Mouse (Mus musculus) liver, embryonic 13.5 days (tissue): ENCODE measurements around the gene Gm44502. TPM values are rescaled to one million over a fixed set of nuclear protein-coding genes. Genes with fewer than 3 reads are reported as not detected.
"Not testable (repeated sequence)": the region's sequence is repeated elsewhere in the genome, so short reads cannot be mapped to it uniquely, and the experiment has no call there.

Source experiments
- ATAC-seq: fragments of 200-750 bp; cut with Nextera tagmentation; 2 replicates; pipeline ENCODE4 v1.8.0; 2017; ENCODE audit warnings: low read depth, mild to moderate bottlenecking, moderate number of reproducible peaks, moderate library complexity
- DNase-seq: peaks from one replicate; pipeline ENCODE4 v3.0.0; 2022
- H3K27ac ChIP-seq: fragments of 300-500 bp; sonication (generic); 2 replicates; pipeline ENCODE4 v1.5.1; 2015; ENCODE audit warnings: moderate library complexity, mild to moderate bottlenecking, inconsistent platforms
- H3K27me3 ChIP-seq: fragments of 300-500 bp; sonication (generic); 2 replicates; pipeline ENCODE4 v1.6.1; 2015; ENCODE audit warnings: mild to moderate bottlenecking, inconsistent platforms
- H3K36me3 ChIP-seq: fragments of 300-500 bp; sonication (generic); 2 replicates; pipeline ENCODE4 v1.6.1; 2015; ENCODE audit warnings: mild to moderate bottlenecking, inconsistent platforms
- H3K4me1 ChIP-seq: fragments of 300-500 bp; sonication (generic); replicated peaks from 2 replicates; pipeline ENCODE4 v1.6.1; 2015; ENCODE audit warnings: inconsistent platforms
- H3K4me2 ChIP-seq: fragments of 300-500 bp; sonication (generic); 2 replicates; pipeline ENCODE4 v1.6.1; 2015; ENCODE audit warnings: inconsistent platforms, mild to moderate bottlenecking, moderate library complexity
- H3K4me3 ChIP-seq: fragments of 300-500 bp; sonication (generic); replicated peaks from 2 replicates; pipeline ENCODE4 v1.5.1; 2015; ENCODE audit warnings: mild to moderate bottlenecking, inconsistent platforms
- H3K9ac ChIP-seq: fragments of 300-500 bp; sonication (generic); 2 replicates; pipeline ENCODE4 v1.6.1; 2015; ENCODE audit warnings: mild to moderate bottlenecking, inconsistent platforms
- H3K9me3 ChIP-seq: fragments of 300-500 bp; sonication (generic); replicated peaks from 2 replicates; pipeline ENCODE4 v1.6.1; 2016; ENCODE audit warnings: inconsistent platforms
- WGBS: fragments of 180-500 bp; shearing (Covaris S2); methylation state at CpG from one replicate; pipeline ENCODE4 v1.1.7; 2015; ENCODE audit not compliant: insufficient replicate concordance; 5-methylcytosine and 5-hydroxymethylcytosine counted together
- polyA plus RNA-seq: library from polyadenylated mRNA; unstranded; fragments of >200 nt; fragmentation: Nextera tagmentation; extraction: Ambion mirVana; gene quantifications from 2 replicates; pipeline ENCODE4 v1.2.1, GENCODE M21; 2015

The Gm44502 gene
- polyA plus RNA-seq, 1 experiment from 2014 or later, result 0.13 TPM

DNA sequence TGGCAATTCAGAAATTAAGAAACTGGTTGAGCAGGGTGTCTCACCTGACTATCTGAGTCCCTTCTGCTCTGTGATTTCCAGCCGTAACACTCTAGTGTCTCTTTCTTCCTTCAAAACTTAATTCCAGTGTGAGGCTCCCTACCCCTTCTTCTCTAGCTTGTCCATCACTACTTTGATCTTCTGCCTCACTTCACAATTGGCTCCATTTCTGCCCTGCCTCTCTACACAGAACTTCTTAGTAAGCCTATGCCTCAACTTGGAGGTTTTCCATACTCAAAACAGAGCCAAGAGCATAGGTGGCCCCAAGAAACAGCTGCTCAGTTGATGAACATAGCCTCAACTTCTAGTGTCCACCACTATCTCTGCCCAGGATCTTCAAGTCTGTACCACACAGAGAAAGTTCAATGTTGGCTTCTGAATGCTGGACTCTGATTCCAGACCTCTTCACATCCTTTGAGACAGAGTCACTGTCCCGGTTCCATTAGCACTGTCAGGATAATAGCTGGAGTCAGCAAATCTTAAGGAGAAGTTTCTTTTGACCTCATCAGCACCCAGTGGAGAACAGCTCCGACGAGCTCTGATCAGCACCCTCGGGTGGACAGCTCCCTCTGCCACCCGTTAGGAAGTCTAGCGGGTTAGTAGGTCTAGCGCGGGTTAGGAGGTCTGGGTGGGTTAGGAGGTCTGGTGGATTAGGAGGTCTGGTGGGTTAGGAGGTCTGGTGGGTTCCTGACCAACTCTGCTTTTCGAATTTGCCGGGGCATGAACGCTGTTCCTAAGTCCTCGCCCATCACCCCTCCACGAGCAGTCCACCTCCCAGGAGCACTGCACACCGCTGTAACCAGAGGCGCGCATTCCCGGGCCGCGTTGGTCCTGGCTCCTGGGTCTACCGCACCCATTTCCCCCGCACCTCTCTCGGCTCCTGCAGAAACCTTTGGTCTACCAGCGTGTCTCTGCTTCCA, 23.7 kb upstream of the Gm44502 start:
- no peak overlapping the region for H3K9ac ChIP-seq
- DNase-seq, result peak; percentile 48
- peaks cover 63% of the 10 kb centered on the region for H3K27me3 ChIP-seq
- peak overlapping the region; percentile 58 for H3K4me2 ChIP-seq
- H3K4me1 ChIP-seq, result peaks cover 11% of the 10 kb centered on the region
- no peaks in the 10 kb centered on the region for H3K9me3 ChIP-seq
- H3K27ac ChIP-seq, result no peak overlapping the region
- H3K36me3 ChIP-seq, result no peaks in the 10 kb centered on the region
- ATAC-seq, result peak; percentile 41; the same call in 1 of the 2 replicates
- whole genome bisulfite sequencing, result 4% methylated on average over 24 of the region's 24 CpGs
- peak overlapping the region; percentile 46; the same call in 1 of the 2 replicates for H3K4me3 ChIP-seq

DNA sequence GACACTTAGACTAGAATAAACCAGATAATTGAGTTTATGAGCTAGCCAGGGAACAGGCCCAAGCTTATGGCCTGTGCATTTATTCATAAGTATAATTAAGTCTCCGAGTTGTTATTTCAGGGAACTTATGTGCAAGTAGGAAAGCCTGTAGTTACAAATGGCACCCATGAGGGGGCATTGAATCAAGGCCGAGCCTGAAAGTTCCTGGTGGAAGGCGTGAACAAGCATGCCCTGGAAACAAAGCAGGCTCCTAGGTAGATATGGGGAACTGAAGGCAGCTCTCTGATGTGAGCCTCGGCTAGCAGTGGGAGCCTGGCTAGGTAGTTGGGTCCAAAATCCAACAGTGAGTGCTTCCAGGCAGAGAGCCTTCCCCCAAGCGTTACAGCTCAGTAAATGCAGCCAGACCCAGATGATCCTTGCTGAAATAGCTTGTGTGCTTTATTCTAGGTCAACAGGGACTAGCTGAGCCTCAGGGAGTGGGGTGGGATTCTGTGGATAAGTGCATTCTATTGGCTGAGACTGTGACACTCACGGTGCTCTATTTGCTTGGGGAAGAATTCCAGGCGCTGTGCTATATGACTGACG, 13.1 kb upstream of the Gm44502 start:
- DNase-seq, result no peak
- Histone ChIP-seq H3K27ac (no peak overlapping the region), H3K4me3 (no peak overlapping the region), H3K9me3 (no peaks in the 10 kb centered on the region), H3K36me3 (no peaks in the 10 kb centered on the region), H3K27me3 (no peaks in the 10 kb centered on the region), H3K4me2 (no peak overlapping the region), H3K9ac (no peak overlapping the region), H3K4me1 (no peaks in the 10 kb centered on the region)
- WGBS, result 34% methylated on average over 8 of the region's 8 CpGs
- ATAC-seq, result no peak

DNA sequence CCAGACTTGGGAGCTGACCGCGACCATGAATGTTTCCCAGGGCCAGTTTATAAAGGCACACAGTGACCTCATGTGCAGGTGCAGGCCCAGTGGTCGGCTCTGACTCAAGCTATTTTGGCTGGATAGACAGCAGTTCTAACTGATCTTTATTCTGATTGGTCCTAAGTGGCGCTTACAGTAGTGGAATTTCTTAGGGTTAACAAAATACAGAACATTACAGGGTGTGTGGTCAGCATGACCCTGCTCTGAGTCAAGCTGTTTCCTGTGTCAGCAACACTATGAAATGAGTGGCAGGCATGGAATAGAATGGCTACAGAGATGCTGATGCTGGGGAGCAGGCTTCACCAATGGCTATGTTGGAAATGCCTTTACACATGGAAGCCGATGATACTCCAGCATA, 6.4 kb upstream of the Gm44502 start:
- Histone ChIP-seq H3K9me3 (no peaks in the 10 kb centered on the region), H3K4me2 (no peak overlapping the region), H3K27ac (no peak overlapping the region), H3K4me1 (peaks cover 19% of the 10 kb centered on the region), H3K4me3 (no peak overlapping the region), H3K36me3 (no peaks in the 10 kb centered on the region), H3K27me3 (no peaks in the 10 kb centered on the region), H3K9ac (no peak overlapping the region)
- ATAC-seq, result no peak
- no peak for DNase-seq
- 74% methylated on average over 5 of the region's 5 CpGs for WGBS

DNA sequence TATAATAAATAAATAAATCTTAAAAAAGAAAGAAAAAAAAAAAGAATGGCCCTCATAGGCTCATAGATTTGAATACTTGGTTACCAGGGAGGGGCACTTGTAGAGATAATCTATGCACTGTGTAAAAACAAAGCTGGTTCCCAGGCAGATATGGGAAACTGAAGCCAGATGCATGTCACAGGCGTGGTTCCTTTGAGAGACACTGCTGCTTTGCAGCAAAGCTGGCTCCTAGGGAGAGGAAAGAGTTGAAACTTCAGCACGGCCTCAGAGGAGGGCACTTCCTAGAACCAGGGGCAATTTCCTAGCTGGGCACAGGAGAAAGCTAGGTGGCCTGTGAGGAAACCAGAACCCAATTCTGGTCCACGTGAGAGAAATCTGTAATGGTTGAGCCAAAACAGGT, 4.6 kb upstream of the Gm44502 start:
- no peak for DNase-seq
- ATAC-seq, result no peak
- Histone ChIP-seq H3K4me3 (no peak overlapping the region), H3K27me3 (no peaks in the 10 kb centered on the region), H3K9ac (no peak overlapping the region), H3K9me3 (no peaks in the 10 kb centered on the region), H3K36me3 (no peaks in the 10 kb centered on the region), H3K4me1 (peaks cover 29% of the 10 kb centered on the region), H3K4me2 (no peak overlapping the region), H3K27ac (no peak overlapping the region)
- 51% methylated on average over 3 of the region's 3 CpGs for WGBS

DNA sequence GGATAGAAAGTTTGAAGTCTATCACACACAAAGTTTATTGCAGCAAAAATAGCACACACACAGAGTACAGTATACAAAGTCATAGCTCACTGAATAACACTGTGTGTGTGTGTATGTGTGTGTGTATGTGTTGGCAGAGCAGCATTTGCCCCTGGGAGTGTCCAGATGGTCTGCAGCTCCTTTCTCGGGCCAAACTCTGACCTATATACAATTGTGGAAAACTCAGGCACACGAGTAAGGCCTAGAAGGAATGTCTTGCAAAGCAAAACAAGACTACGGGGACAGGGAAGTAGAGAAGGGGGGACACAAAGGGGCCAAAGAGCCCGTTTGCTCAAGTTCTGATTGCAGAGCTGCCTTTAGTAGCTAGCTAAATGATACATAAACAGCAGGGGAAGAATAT, 3.5 kb upstream of the Gm44502 start:
- Histone ChIP-seq H3K4me1 (peaks cover 40% of the 10 kb centered on the region), H3K4me3 (no peak overlapping the region), H3K36me3 (peaks cover 3% of the 10 kb centered on the region), H3K9ac (no peak overlapping the region), H3K9me3 (no peaks in the 10 kb centered on the region), H3K4me2 (no peak overlapping the region), H3K27me3 (no peaks in the 10 kb centered on the region), H3K27ac (no peak overlapping the region)
- DNase-seq, result no peak
- no peak for ATAC-seq
- 63% methylated on average over 4 of the region's 4 CpGs for WGBS

DNA sequence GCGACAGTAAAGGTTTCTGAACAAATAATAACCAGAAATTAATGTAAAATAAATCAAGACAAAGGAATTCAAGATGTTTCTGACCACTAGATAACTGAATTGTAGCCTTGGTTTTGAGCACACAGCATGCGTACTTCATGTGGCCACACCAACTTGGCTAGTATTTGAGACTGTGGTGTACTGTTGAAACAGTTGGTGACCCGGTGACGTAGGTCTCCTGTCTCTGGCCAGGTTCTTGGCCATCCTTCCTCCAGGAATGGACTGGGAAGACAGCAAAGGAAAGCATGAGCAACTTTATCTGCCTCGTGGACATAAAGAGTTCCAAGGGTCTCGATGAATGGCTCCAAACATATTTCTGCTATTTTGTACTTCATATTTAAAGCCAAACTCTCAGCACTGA, 2.3 kb upstream of the Gm44502 start:
- 84% methylated on average over 6 of the region's 6 CpGs for WGBS
- Histone ChIP-seq H3K27ac (no peak overlapping the region), H3K4me3 (no peak overlapping the region), H3K9ac (no peak overlapping the region), H3K27me3 (no peaks in the 10 kb centered on the region), H3K4me2 (no peak overlapping the region), H3K4me1 (peaks cover 47% of the 10 kb centered on the region), H3K36me3 (peaks cover 14% of the 10 kb centered on the region), H3K9me3 (no peaks in the 10 kb centered on the region)
- DNase-seq, result no peak
- ATAC-seq, result no peak

DNA sequence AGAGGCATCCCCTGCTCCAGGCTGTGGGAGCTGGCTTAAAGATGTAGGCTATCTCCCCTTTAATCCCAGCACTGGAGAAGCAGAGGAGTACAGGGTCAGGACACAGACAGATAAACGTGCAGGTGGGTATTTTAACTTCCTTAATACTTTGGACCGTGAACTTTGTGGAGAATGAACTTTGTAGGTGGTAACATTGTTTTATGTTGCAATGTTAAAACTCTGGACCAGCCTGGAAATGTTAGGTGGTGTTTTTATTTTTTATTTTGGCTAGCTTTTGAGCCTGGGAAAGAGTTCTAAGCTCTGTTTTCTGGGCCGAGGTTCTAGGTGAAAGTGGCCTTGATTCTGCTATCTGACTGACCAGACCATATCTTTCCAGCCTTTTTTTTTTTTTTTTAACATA, 1.8 kb upstream of the Gm44502 start:
- no peaks in the 10 kb centered on the region for H3K27me3 ChIP-seq
- H3K9ac ChIP-seq, result peak overlapping the region; percentile 53
- peaks cover 50% of the 10 kb centered on the region for H3K4me1 ChIP-seq
- 59% methylated on average over 3 of the region's 3 CpGs for WGBS
- H3K36me3 ChIP-seq, result peaks cover 20% of the 10 kb centered on the region
- ATAC-seq, result no peak
- H3K4me3 ChIP-seq, result peak overlapping the region; percentile 83; the same call in 1 of the 2 replicates
- H3K9me3 ChIP-seq, result no peaks in the 10 kb centered on the region
- peak overlapping the region; percentile 94 for H3K4me2 ChIP-seq
- no peak overlapping the region for H3K27ac ChIP-seq
- no peak for DNase-seq

DNA sequence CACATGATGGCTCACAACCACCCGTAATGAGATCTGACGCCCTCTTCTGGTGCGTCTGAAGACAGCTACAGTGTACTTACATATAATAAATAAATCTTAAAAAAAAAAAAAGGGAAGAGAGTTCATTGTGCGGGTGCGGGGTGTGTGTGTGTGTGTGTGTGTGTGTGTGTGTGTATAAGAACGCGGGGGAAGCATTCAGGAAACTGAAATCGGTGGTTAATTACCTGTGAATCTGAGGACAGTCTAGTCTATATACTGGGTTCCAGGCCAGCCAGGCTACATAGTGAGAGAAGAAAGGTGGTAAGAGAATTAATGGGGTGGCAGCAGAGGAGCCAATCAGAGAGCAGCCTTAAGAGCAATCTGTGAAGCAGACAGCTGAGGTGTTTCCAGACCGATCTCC, 1.3 kb upstream of the Gm44502 start:
- not testable (repeated sequence) for H3K9me3 ChIP-seq, H3K27ac ChIP-seq, H3K27me3 ChIP-seq, ATAC-seq, DNase-seq, H3K9ac ChIP-seq
- 58% methylated on average over 9 of the region's 9 CpGs for WGBS
- Histone ChIP-seq H3K4me1 (peaks cover 55% of the 10 kb centered on the region), H3K4me2 (peak overlapping the region; percentile 94), H3K36me3 (peaks cover 25% of the 10 kb centered on the region), H3K4me3 (peak overlapping the region; percentile 83)

DNA sequence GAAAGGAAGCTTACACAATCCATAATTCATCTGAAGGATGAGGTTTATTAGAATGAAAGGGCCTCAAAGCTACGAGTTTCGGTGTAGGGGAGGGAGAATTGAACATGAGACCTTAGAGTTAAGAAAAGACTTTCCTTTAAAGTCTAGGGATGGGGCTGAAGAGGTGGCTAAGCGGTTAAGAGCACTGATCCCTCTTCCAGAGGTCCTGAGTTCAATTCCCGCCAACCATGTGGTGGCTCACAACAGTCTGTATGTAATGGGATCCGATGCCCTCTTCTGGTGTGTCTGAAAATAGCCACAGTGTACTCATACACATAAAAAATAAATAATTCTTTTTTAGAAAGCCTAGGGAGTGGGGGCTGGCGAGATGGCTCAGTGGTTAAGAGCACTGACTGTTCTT, 845 bp upstream of the Gm44502 start:
- ATAC-seq, result no peak
- Histone ChIP-seq H3K4me1 (peaks cover 59% of the 10 kb centered on the region), H3K9me3 (no peaks in the 10 kb centered on the region), H3K4me2 (peak overlapping the region; percentile 94), H3K4me3 (peak overlapping the region; percentile 83), H3K27me3 (no peaks in the 10 kb centered on the region), H3K36me3 (peaks cover 29% of the 10 kb centered on the region), H3K9ac (peak overlapping the region; percentile 88), H3K27ac (peak overlapping the region; percentile 100)
- WGBS, result 30% methylated on average over 6 of the region's 6 CpGs
- DNase-seq, result no peak

DNA sequence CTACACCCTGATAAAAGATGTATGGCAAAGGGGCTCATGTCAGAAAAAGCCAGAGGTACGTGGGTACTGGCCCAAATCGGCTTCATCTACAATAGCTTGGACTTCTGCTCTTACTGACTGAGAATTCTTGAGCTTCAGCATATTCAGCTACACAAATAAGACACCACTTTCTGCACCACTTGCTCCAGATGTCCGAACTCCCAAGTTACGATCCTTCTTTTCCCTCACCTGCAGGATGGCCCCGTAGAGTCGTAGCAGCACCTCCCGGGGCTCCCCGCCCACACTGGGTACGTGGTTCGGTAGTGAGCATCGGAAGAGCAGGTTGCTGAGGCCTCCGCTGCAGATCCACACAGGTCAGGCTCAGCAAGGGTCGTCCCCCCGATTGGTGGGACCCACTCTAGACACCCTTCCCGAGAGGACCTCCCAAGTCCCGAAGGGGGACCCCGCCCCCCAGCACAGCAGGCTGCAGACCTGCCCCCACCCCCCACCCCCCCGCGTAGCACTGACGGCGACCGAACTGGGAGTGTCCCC, 610 bp downstream of the Gm44502 start:
- peak overlapping the region; percentile 88 for H3K9ac ChIP-seq
- 9% methylated on average over 22 of the region's 22 CpGs for WGBS
- DNase-seq, result no peak
- no peaks in the 10 kb centered on the region for H3K27me3 ChIP-seq
- H3K4me1 ChIP-seq, result peaks cover 60% of the 10 kb centered on the region
- no peaks in the 10 kb centered on the region for H3K9me3 ChIP-seq
- peak overlapping the region; percentile 94 for H3K4me2 ChIP-seq
- peak overlapping the region; percentile 83 for H3K4me3 ChIP-seq
- ATAC-seq, result peak; percentile 9
- peaks cover 29% of the 10 kb centered on the region for H3K36me3 ChIP-seq
- H3K27ac ChIP-seq, result peak overlapping the region; percentile 100

DNA sequence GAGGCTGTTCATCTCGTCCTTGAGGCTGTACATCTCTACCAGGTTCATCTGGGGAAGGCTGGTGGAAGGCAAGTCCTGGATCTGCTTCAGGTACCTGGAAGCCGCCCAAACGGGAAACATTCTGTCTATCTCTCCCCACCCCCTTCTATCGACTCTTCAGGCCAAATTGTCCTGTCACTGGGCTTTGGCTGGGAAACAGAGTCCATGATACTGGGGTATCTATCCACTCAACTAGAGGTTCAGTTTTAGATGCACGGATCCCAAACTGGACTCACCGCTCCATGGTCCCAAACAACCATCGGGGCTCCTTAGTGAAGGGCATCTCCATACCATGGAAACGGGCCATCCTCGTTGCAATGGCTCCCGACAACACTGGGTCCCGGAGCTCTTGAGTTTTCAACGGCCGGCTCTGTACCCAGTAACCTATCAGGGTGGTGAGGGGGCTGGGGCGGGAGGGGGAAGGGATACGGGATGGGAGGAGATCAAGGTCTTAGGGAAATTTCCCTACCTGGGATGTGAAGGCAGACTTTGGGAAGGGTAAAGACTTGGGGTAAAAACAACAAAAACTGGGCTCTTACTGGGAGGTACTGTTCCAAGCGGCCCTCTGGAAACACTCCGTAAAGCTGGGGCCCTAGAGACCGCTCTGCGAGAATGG, 1.2 kb downstream of the Gm44502 start:
- 83% methylated on average over 19 of the region's 19 CpGs for WGBS
- Histone ChIP-seq H3K36me3 (peaks cover 29% of the 10 kb centered on the region), H3K9ac (peak overlapping the region; percentile 88), H3K4me2 (peak overlapping the region; percentile 94), H3K4me1 (peaks cover 60% of the 10 kb centered on the region), H3K4me3 (peak overlapping the region; percentile 83), H3K27ac (peak overlapping the region; percentile 100; the same call in 1 of the 2 replicates), H3K9me3 (no peaks in the 10 kb centered on the region), H3K27me3 (no peaks in the 10 kb centered on the region)
- DNase-seq, result no peak
- ATAC-seq, result no peak
